Mouse (Mus musculus): ENCODE results near the gene Dpp6.

Dpp6 gene

DNA sequence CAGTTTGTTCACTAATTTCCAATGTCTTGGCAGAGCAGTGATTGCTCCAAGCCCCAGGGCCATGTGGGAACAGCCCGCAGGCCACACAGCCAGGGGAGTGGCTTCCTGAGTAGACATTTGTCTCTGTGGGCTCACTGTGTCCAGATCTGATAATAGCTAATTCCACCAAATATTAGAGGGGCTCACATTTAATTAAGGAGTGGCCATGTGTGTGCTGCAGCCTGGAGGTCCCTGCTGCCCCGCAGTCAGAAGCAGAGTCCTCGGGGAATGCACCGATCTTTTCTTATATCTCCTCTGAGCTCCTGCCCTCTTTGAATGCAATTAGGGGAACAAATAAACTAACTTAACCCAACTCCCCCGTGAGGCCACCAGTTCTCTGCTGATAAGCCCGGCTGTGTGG lies 889.5 kb downstream of the Dpp6 start:
- Histone ChIP-seq H3K27me3 (ENCODE audit: control insufficient read depth, insufficient read depth, low read length, poor library complexity, severe bottlenecking) (no peaks in the 10 kb centered on the region), H3K36me3 (ENCODE audit: control insufficient read depth, insufficient read depth, low read length, poor library complexity, severe bottlenecking) (no peaks in the 10 kb centered on the region)
- DNase-seq (ENCODE audit: low read depth, low spot score) = no peak

GRCm38 (mm10) chr5:27707283-27707682 lies 890.3 kb downstream of the Dpp6 start:
- Histone ChIP-seq H3K27me3 (ENCODE audit: control insufficient read depth, insufficient read depth, low read length, poor library complexity, severe bottlenecking) (no peaks in the 10 kb centered on the region), H3K36me3 (ENCODE audit: control insufficient read depth, insufficient read depth, low read length, poor library complexity, severe bottlenecking) (no peaks in the 10 kb centered on the region)
- no peak for DNase-seq (ENCODE audit: low read depth, low spot score)

- Histone ChIP-seq H3K36me3 (ENCODE audit: control insufficient read depth, insufficient read depth, low read length, poor library complexity, severe bottlenecking) (no peaks in the 10 kb centered on the region), H3K27me3 (ENCODE audit: control insufficient read depth, insufficient read depth, low read length, poor library complexity, severe bottlenecking) (no peaks in the 10 kb centered on the region)
- DNase-seq (ENCODE audit: low read depth, low spot score) = no peak
Measured at GRCm38 (mm10) chr5:27708209-27708608, 891.2 kb downstream of the Dpp6 start.

GRCm38 (mm10) chr5:27711461-27712192 lies 894.6 kb downstream of the Dpp6 start:
- Histone ChIP-seq H3K36me3 (ENCODE audit: control insufficient read depth, insufficient read depth, low read length, poor library complexity, severe bottlenecking) (no peaks in the 10 kb centered on the region), H3K27me3 (ENCODE audit: control insufficient read depth, insufficient read depth, low read length, poor library complexity, severe bottlenecking) (no peaks in the 10 kb centered on the region)
- DNase-seq (ENCODE audit: low read depth, low spot score) = no peak

DNA sequence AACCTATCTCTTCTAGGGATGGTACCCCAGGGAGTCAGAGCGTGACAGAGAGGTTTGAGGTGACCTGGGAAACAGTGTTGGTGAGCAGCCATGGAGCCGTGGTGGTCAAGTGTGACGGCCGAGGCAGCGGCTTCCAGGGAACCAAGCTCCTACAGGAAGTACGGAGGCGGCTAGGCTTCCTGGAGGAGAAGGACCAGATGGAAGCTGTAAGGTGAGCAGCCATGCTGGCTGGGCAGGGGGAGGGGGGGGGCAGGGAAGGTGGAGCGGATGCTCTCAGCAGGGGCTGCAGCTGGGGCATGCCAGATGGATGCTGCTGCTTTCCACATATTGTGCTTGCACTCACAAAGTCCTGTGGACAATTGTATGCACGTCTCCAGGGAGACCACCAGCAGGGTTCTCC lies 897.4 kb downstream of the Dpp6 start:
- DNase-seq (ENCODE audit: low read depth, low spot score) = no peak
- H3K36me3 ChIP-seq (ENCODE audit: control insufficient read depth, insufficient read depth, low read length, poor library complexity, severe bottlenecking) = no peaks in the 10 kb centered on the region
- H3K27me3 ChIP-seq (ENCODE audit: control insufficient read depth, insufficient read depth, low read length, poor library complexity, severe bottlenecking) = no peaks in the 10 kb centered on the region

DNA sequence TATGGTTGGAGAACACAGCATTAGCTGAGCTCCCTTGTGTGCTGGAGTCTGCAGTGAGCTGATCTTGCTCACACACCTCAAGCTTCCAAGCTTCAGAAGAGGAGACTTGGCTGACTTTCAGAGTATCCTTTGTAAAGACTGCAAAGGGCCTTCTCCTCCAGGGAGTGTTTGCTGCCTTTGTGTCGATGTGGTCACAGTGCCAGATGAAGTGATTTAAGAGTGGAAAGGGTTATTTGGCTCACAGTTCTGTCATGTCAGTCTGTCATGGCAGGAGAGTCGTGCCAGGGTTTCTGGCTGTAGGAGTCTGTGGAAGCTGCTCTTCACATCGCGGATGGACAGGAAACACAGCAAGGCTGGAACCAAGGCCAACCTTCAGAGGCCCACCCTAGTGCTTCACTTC lies 899.0 kb downstream of the Dpp6 start:
- DNase-seq (ENCODE audit: low read depth, low spot score) = no peak
- H3K27me3 ChIP-seq (ENCODE audit: control insufficient read depth, insufficient read depth, low read length, poor library complexity, severe bottlenecking) = no peaks in the 10 kb centered on the region
- no peaks in the 10 kb centered on the region for H3K36me3 ChIP-seq (ENCODE audit: control insufficient read depth, insufficient read depth, low read length, poor library complexity, severe bottlenecking)

DNA sequence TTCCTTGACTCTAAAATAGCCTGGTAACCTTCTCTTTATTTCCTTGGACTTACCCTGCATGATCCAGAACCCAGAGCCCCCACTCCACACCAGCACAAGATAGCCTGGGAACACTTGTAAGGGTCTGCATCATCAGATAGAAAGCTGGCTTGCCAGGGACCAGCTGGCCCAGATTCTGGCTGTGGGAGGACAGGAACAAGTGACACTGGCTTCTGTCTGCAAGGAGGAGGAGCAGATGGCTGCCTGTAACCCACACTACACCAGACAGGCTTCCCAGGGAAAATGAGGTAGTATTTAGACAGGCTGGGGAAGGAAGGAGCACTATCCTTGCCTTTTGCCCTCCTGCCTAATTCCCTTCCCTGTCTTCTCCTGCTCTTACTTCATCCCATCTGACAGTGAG lies 900.3 kb downstream of the Dpp6 start:
- Histone ChIP-seq H3K27me3 (ENCODE audit: control insufficient read depth, insufficient read depth, low read length, poor library complexity, severe bottlenecking) (no peaks in the 10 kb centered on the region), H3K36me3 (ENCODE audit: control insufficient read depth, insufficient read depth, low read length, poor library complexity, severe bottlenecking) (no peaks in the 10 kb centered on the region)
- DNase-seq (ENCODE audit: low read depth, low spot score) = no peak

- DNase-seq (ENCODE audit: low read depth, low spot score) = no peak
Measured at GRCm38 (mm10) chr5:27719311-27719710, 902.3 kb downstream of the Dpp6 start.

GRCm38 (mm10) chr5:27724460-27724859 lies 907.5 kb downstream of the Dpp6 start:
- DNase-seq (ENCODE audit: low read depth, low spot score) = no peak
- no peaks in the 10 kb centered on the region for H3K36me3 ChIP-seq (ENCODE audit: control insufficient read depth, insufficient read depth, low read length, poor library complexity, severe bottlenecking)

More at GRCm38 (mm10) chr5:27719311-27719710, 902.3 kb downstream of the Dpp6 start:
- no peaks in the 10 kb centered on the region for H3K36me3 ChIP-seq (ENCODE audit: control insufficient read depth, insufficient read depth, low read length, poor library complexity, severe bottlenecking)
- no peaks in the 10 kb centered on the region for H3K27me3 ChIP-seq (ENCODE audit: control insufficient read depth, insufficient read depth, low read length, poor library complexity, severe bottlenecking)

GRCm38 (mm10) chr5:27730666-27731065 lies 913.7 kb downstream of the Dpp6 start:
- Histone ChIP-seq H3K36me3 (ENCODE audit: control insufficient read depth, insufficient read depth, low read length, poor library complexity, severe bottlenecking) (no peaks in the 10 kb centered on the region), H3K27me3 (ENCODE audit: control insufficient read depth, insufficient read depth, low read length, poor library complexity, severe bottlenecking) (no peaks in the 10 kb centered on the region)
- DNase-seq (ENCODE audit: low read depth, low spot score) = no peak

More at GRCm38 (mm10) chr5:27724460-27724859, 907.5 kb downstream of the Dpp6 start:
- H3K27me3 ChIP-seq (ENCODE audit: control insufficient read depth, insufficient read depth, low read length, poor library complexity, severe bottlenecking) = no peaks in the 10 kb centered on the region

- no peaks in the 10 kb centered on the region for H3K27me3 ChIP-seq (ENCODE audit: control insufficient read depth, insufficient read depth, low read length, poor library complexity, severe bottlenecking)
- no peak for DNase-seq (ENCODE audit: low read depth, low spot score)
- no peaks in the 10 kb centered on the region for H3K36me3 ChIP-seq (ENCODE audit: control insufficient read depth, insufficient read depth, low read length, poor library complexity, severe bottlenecking)
Measured at GRCm38 (mm10) chr5:27731392-27731791, 914.4 kb downstream of the Dpp6 start.

DNA sequence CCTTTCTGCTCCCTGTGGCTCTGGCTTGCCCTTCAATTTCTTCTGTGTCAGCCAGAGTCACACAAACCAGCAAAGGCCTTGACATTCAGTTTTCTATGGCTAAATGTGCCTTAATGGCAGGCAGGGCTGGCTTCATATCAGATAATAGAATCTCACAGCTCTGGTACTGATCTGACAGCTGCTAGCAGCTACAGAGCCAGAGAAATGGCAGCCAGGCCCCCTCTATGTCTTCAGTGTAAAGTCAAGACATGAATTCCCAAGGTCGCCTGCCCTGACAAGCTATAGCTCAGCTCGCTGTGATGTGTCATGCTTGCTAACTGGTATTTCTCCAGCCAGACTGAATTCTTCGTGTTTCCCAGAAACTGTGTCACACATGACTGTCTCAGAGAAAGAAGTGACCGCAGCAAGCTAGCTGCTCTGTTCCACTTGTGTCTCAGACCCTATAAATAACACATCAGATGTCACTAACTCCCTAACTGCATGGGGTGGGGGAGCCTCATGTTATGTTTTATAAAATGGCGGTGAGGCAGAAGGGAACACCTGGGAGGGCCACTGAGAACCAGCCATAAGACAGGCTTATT lies 915.4 kb downstream of the Dpp6 start:
- H3K27me3 ChIP-seq (ENCODE audit: control insufficient read depth, insufficient read depth, low read length, poor library complexity, severe bottlenecking) = no peaks in the 10 kb centered on the region
- DNase-seq (ENCODE audit: low read depth, low spot score) = no peak
- no peaks in the 10 kb centered on the region for H3K36me3 ChIP-seq (ENCODE audit: control insufficient read depth, insufficient read depth, low read length, poor library complexity, severe bottlenecking)

- no peaks in the 10 kb centered on the region for H3K27me3 ChIP-seq (ENCODE audit: control insufficient read depth, insufficient read depth, low read length, poor library complexity, severe bottlenecking)
- peaks cover 4% of the 10 kb centered on the region for H3K36me3 ChIP-seq (ENCODE audit: control insufficient read depth, insufficient read depth, low read length, poor library complexity, severe bottlenecking)
- peak; percentile 27 for DNase-seq (ENCODE audit: low read depth, low spot score)
Measured at GRCm38 (mm10) chr5:27737168-27737567, 920.2 kb downstream of the Dpp6 start.

DNA sequence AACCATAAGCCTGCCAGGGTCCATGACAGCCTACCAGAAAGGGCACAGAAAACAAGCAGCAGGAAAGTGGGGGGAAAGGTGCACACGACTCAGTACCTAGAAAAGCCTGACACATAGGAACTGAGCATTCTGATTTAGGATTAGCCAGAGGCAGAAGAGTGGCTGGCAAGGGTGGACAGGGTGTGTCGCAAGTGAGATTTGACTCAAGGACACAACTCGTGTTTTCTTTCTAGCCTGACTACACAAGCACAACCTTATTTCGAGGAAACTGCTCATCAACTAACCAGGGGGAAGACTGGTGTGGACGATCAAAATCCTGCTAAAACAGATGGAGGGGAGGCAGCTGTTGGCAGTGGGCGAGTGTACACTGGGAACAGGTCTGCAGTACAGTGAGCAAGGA lies 922.2 kb downstream of the Dpp6 start:
- peaks cover 6% of the 10 kb centered on the region for H3K36me3 ChIP-seq (ENCODE audit: control insufficient read depth, insufficient read depth, low read length, poor library complexity, severe bottlenecking)
- no peak for DNase-seq (ENCODE audit: low read depth, low spot score)
- no peaks in the 10 kb centered on the region for H3K27me3 ChIP-seq (ENCODE audit: control insufficient read depth, insufficient read depth, low read length, poor library complexity, severe bottlenecking)

DNA sequence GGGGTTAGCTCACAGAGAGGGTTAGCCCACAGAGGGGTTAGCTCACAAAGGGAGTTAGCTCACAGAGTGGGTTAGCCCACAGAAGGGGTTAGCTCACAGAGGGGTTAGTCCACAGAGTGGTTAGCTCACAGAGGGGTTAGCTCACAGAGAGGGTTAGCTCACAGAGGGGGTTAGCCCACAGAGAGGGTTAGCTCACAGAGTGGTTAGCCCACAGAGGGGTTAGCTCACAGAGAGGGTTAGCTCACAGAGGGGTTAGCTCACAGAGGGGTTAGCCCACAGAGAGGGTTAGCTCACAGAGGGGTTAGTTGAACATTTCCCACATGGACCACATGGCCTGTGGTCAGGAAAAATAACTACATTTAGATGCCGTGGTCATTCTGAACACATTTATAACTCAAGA lies 927.9 kb downstream of the Dpp6 start:
- Histone ChIP-seq H3K27me3 (ENCODE audit: control insufficient read depth, insufficient read depth, low read length, poor library complexity, severe bottlenecking) (no peaks in the 10 kb centered on the region), H3K36me3 (ENCODE audit: control insufficient read depth, insufficient read depth, low read length, poor library complexity, severe bottlenecking) (peaks cover 12% of the 10 kb centered on the region; the same call in 1 of the 2 replicates)
- DNase-seq (ENCODE audit: low read depth, low spot score) = no peak

All from splenic B cell, adult 2 months (primary cell).